Mouse (Mus musculus): ENCODE measurements around the gene Cab39l. TPM values are rescaled to one million over a fixed set of nuclear protein-coding genes. Genes with fewer than 3 reads are reported as not detected.
A peak's percentile ranks its signal among the peaks of the same experiment; 100 is the strongest.

Cab39l gene
- polyA plus RNA-seq, 1 experiment from 2014 or later, result 39.9 TPM

GRCm38 (mm10) chr14:59625158-59625805 is 184.5 kb downstream of the Cab39l start, which contains the start of gene Shisa2:
Shisa2 (plus strand) TSS chr14:59625308.
- DNase-seq (ENCODE audit: low spot score) (peak; percentile 94), ATAC-seq (ENCODE audit: low read depth) (peak; percentile 90)
- H3K36me3 ChIP-seq (ENCODE audit: control insufficient read depth, insufficient read depth, low read length), result peaks cover 8% of the 10 kb centered on the region; the same call in 1 of the 2 replicates
- H3K4me1 ChIP-seq (ENCODE audit: control insufficient read depth, insufficient read depth, low read length), result no peaks in the 10 kb centered on the region
- peak within 1 kb of the TSS; percentile 67 for H3K4me3 ChIP-seq (ENCODE audit: low read depth, low read length)
- H3K4me2 ChIP-seq (ENCODE audit: low read depth, low read length), result peak within 1 kb of the TSS; percentile 77
- H3K9me3 ChIP-seq (ENCODE audit: control insufficient read depth, low read length), result no peaks in the 10 kb centered on the region
- H3K27me3 ChIP-seq (replicated peaks; ENCODE audit: control insufficient read depth, insufficient read depth, low read length), result peaks cover 16% of the 10 kb centered on the region; the same call in 1 of the 2 replicates
- peak within 1 kb of the TSS; percentile 70 for H3K9ac ChIP-seq (ENCODE audit: low read depth, low read length)
- WGBS, result 0% methylated on average over 33 of the region's 65 CpGs
- H3K27ac ChIP-seq (replicated peaks; ENCODE audit: low read depth, low read length), result peak within 1 kb of the TSS; percentile 74

DNA sequence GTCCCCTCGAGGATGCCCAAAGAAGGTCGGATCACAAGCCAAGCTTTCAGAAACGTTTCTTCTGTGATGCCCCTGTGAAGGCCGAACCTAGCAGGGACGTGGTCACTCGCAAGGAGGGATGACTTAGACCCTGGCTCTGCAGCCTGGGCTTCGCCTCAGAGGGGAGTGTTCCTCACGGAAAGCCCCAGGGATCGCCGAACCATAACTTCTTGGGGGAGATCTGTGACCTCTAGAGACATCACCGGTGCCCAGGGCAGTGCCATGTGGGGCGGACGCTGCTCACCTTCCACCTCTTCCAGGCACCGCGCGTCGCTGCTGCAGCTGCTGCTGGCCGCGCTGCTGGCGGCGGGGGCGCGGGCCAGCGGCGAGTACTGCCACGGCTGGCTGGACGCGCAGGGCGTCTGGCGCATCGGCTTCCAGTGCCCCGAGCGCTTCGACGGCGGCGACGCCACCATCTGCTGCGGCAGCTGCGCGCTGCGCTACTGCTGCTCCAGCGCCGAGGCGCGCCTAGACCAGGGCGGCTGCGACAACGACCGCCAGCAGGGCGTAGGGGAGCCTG is 185.1 kb downstream of the Cab39l start:
- ATAC-seq (ENCODE audit: low read depth) (peak; percentile 51), DNase-seq (ENCODE audit: low spot score) (peak; percentile 74)
- Histone ChIP-seq H3K4me2 (ENCODE audit: low read depth, low read length) (peak overlapping the region; percentile 77), H3K9me3 (ENCODE audit: control insufficient read depth, low read length) (no peaks in the 10 kb centered on the region), H3K4me1 (ENCODE audit: control insufficient read depth, insufficient read depth, low read length) (0 out of 2 replicates have a peak, but pooled peaks cover 3% of the 10 kb centered on the region), H3K9ac (ENCODE audit: low read depth, low read length) (peak overlapping the region; percentile 70), H3K27me3 (replicated peaks; ENCODE audit: control insufficient read depth, insufficient read depth, low read length) (peaks cover 16% of the 10 kb centered on the region; the same call in 1 of the 2 replicates), H3K4me3 (ENCODE audit: low read depth, low read length) (peak overlapping the region; percentile 67), H3K27ac (replicated peaks; ENCODE audit: low read depth, low read length) (peak overlapping the region; percentile 74), H3K36me3 (ENCODE audit: control insufficient read depth, insufficient read depth, low read length) (peaks cover 14% of the 10 kb centered on the region; the same call in 1 of the 2 replicates)
- 1% methylated on average over 17 of the region's 51 CpGs for WGBS

DNA sequence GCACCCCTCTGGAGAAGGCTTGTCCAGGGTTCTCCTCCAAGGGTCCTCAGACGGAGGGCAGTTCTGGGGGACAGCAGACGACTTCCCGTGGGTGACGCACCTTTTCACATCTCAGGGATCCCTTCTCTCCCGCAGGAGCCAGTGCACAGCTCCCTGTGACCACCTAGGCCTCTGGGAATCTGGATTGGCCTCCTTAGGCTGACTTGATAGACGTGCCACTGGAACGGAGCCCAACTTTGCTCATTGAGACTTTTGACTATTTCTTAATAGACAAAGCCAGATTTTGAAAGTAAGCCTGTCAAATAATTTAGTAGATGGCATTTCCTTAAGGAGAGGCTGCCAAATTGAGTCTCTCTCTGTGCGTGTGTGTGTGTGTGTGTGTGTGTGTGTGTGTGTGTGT is 185.9 kb downstream of the Cab39l start:
- peak overlapping the region; percentile 70 for H3K9ac ChIP-seq (ENCODE audit: low read depth, low read length)
- H3K4me1 ChIP-seq (ENCODE audit: control insufficient read depth, insufficient read depth, low read length), result 0 out of 2 replicates have a peak, but pooled peaks cover 4% of the 10 kb centered on the region
- ATAC-seq (ENCODE audit: low read depth) (no peak), DNase-seq (ENCODE audit: low spot score) (peak; percentile 65)
- peaks cover 21% of the 10 kb centered on the region; the same call in 1 of the 2 replicates for H3K36me3 ChIP-seq (ENCODE audit: control insufficient read depth, insufficient read depth, low read length)
- 20% methylated on average over 8 of the region's 8 CpGs for WGBS
- peak overlapping the region; percentile 74 for H3K27ac ChIP-seq (replicated peaks; ENCODE audit: low read depth, low read length)
- peaks cover 16% of the 10 kb centered on the region; the same call in 1 of the 2 replicates for H3K27me3 ChIP-seq (replicated peaks; ENCODE audit: control insufficient read depth, insufficient read depth, low read length)
- no peaks in the 10 kb centered on the region for H3K9me3 ChIP-seq (ENCODE audit: control insufficient read depth, low read length)
- peak overlapping the region; percentile 77 for H3K4me2 ChIP-seq (ENCODE audit: low read depth, low read length)
- H3K4me3 ChIP-seq (ENCODE audit: low read depth, low read length), result peak overlapping the region; percentile 67

DNA sequence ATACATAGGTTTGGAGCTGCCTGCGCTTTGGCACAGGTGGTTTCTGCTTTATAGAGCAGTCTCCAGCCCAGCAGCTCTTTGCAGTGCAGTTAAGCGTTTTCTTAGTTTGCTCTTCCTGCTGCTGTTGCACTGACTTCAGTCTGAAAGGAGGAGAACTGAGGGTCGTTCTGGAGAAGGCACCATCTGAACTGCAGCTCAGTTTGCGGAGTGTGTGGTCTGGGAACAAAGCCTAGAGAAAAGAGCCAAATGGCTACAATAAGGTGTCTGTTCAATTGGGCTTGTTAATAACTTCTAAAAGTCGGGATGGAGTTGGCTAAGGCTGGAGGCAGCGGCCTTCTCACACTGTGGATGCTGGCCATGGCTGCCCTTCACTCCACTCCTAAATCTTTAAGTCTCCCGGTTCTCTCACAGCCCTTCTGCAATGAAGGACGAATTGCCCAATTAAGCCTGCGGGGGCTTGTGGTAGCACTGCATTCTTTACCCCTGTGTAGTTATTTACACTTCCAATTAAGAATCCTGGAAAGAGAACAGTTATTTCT is 186.4 kb downstream of the Cab39l start:
- Histone ChIP-seq H3K27me3 (replicated peaks; ENCODE audit: control insufficient read depth, insufficient read depth, low read length) (peaks cover 16% of the 10 kb centered on the region; the same call in 1 of the 2 replicates), H3K36me3 (ENCODE audit: control insufficient read depth, insufficient read depth, low read length) (peaks cover 21% of the 10 kb centered on the region; the same call in 1 of the 2 replicates), H3K9ac (ENCODE audit: low read depth, low read length) (peak overlapping the region; percentile 70), H3K27ac (replicated peaks; ENCODE audit: low read depth, low read length) (peak overlapping the region; percentile 74; the same call in 1 of the 2 replicates), H3K4me2 (ENCODE audit: low read depth, low read length) (peak overlapping the region; percentile 77), H3K4me3 (ENCODE audit: low read depth, low read length) (peak overlapping the region; percentile 67), H3K9me3 (ENCODE audit: control insufficient read depth, low read length) (no peaks in the 10 kb centered on the region), H3K4me1 (ENCODE audit: control insufficient read depth, insufficient read depth, low read length) (0 out of 2 replicates have a peak, but pooled peaks cover 4% of the 10 kb centered on the region)
- ATAC-seq (ENCODE audit: low read depth), result no peak
- 29% methylated on average over 9 of the region's 9 CpGs for WGBS
- DNase-seq (ENCODE audit: low spot score), result no peak

DNA sequence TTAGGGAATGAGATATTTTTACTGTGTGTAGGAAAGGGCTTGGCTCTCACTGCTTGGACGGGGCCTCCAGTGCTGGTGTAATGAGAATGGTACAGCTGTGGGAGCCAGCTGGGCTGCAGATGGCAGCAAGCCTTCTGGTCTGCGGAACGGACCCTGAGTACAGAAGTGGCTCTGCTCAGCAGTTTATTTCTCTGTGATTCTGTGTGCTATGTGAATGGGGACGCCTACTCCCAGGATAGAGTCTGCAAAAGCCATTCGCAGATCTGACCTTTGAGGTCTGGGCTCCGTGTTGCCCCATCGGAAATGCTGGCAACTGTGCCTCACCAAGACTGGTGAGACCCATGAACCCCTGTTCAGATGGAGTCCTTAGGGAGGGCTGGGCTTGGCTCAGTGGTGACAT is 187.1 kb downstream of the Cab39l start:
- Histone ChIP-seq H3K27ac (replicated peaks; ENCODE audit: low read depth, low read length) (no peak overlapping the region; the same call in 1 of the 2 replicates), H3K9ac (ENCODE audit: low read depth, low read length) (peak overlapping the region; percentile 70)

GRCm38 (mm10) chr14:59629308-59629707 is 188.5 kb downstream of the Cab39l start:
- 86% methylated on average over 15 of the region's 15 CpGs for WGBS
- Histone ChIP-seq H3K4me2 (ENCODE audit: low read depth, low read length) (0 out of 2 replicates have a peak overlapping the region, but pooled peaks have one; percentile 77), H3K36me3 (ENCODE audit: control insufficient read depth, insufficient read depth, low read length) (peaks cover 21% of the 10 kb centered on the region; the same call in 1 of the 2 replicates), H3K27ac (replicated peaks; ENCODE audit: low read depth, low read length) (no peak overlapping the region), H3K9ac (ENCODE audit: low read depth, low read length) (no peak overlapping the region), H3K4me1 (ENCODE audit: control insufficient read depth, insufficient read depth, low read length) (0 out of 2 replicates have a peak, but pooled peaks cover 4% of the 10 kb centered on the region), H3K27me3 (replicated peaks; ENCODE audit: control insufficient read depth, insufficient read depth, low read length) (peaks cover 13% of the 10 kb centered on the region; the same call in 1 of the 2 replicates), H3K4me3 (ENCODE audit: low read depth, low read length) (no peak overlapping the region), H3K9me3 (ENCODE audit: control insufficient read depth, low read length) (no peaks in the 10 kb centered on the region)
- no peak for DNase-seq (ENCODE audit: low spot score)
- ATAC-seq (ENCODE audit: low read depth), result no peak

More for the DNA sequence above, 187.1 kb downstream of the Cab39l start:
- peaks cover 21% of the 10 kb centered on the region; the same call in 1 of the 2 replicates for H3K36me3 ChIP-seq (ENCODE audit: control insufficient read depth, insufficient read depth, low read length)
- H3K9me3 ChIP-seq (ENCODE audit: control insufficient read depth, low read length), result no peaks in the 10 kb centered on the region
- 10% methylated on average over 7 of the region's 7 CpGs for WGBS
- ATAC-seq (ENCODE audit: low read depth) (peak; percentile 31; the same call in 1 of the 2 replicates), DNase-seq (ENCODE audit: low spot score) (peak; percentile 80)
- H3K4me3 ChIP-seq (ENCODE audit: low read depth, low read length), result peak overlapping the region; percentile 67
- H3K27me3 ChIP-seq (replicated peaks; ENCODE audit: control insufficient read depth, insufficient read depth, low read length), result peaks cover 16% of the 10 kb centered on the region; the same call in 1 of the 2 replicates
- peak overlapping the region; percentile 77 for H3K4me2 ChIP-seq (ENCODE audit: low read depth, low read length)
- 0 out of 2 replicates have a peak, but pooled peaks cover 4% of the 10 kb centered on the region for H3K4me1 ChIP-seq (ENCODE audit: control insufficient read depth, insufficient read depth, low read length)

GRCm38 (mm10) chr14:59630096-59630495 is 189.3 kb downstream of the Cab39l start:
- DNase-seq (ENCODE audit: low spot score), result no peak

DNA sequence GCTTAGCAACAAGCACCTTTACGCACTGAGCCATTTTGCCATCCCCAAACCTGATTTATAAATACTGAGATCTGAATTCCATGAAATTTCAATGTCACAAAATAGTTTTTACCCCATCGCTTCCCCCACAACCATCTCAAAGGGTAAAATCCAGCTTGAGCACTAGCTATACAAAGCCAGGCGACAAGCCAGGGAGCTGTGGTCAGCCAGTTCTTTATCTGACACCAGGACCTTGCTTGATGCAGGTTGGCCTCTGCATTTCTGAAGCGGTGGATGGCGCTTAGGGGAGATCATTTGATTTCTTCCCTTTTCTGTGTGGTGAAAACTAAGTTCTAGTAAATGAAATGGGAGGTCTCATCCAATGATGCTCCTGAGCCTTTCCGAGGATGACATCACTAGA is 191.3 kb downstream of the Cab39l start:
- Histone ChIP-seq H3K9me3 (ENCODE audit: control insufficient read depth, low read length) (no peaks in the 10 kb centered on the region), H3K27ac (replicated peaks; ENCODE audit: low read depth, low read length) (no peak overlapping the region), H3K9ac (ENCODE audit: low read depth, low read length) (no peak overlapping the region), H3K4me1 (ENCODE audit: control insufficient read depth, insufficient read depth, low read length) (0 out of 2 replicates have a peak, but pooled peaks cover 4% of the 10 kb centered on the region), H3K4me2 (ENCODE audit: low read depth, low read length) (no peak overlapping the region), H3K27me3 (replicated peaks; ENCODE audit: control insufficient read depth, insufficient read depth, low read length) (no peaks in the 10 kb centered on the region; the same call in 1 of the 2 replicates), H3K4me3 (ENCODE audit: low read depth, low read length) (no peak overlapping the region), H3K36me3 (ENCODE audit: control insufficient read depth, insufficient read depth, low read length) (peaks cover 21% of the 10 kb centered on the region; the same call in 1 of the 2 replicates)
- ATAC-seq (ENCODE audit: low read depth) (no peak), DNase-seq (ENCODE audit: low spot score) (no peak)
- 89% methylated on average over 6 of the region's 6 CpGs for WGBS

More at GRCm38 (mm10) chr14:59630096-59630495, 189.3 kb downstream of the Cab39l start:
- H3K9me3 ChIP-seq (ENCODE audit: control insufficient read depth, low read length), result no peaks in the 10 kb centered on the region
- peaks cover 8% of the 10 kb centered on the region; the same call in 1 of the 2 replicates for H3K27me3 ChIP-seq (replicated peaks; ENCODE audit: control insufficient read depth, insufficient read depth, low read length)
- WGBS, result 87% methylated on average over 9 of the region's 9 CpGs
- H3K9ac ChIP-seq (ENCODE audit: low read depth, low read length), result no peak overlapping the region
- no peak overlapping the region for H3K27ac ChIP-seq (replicated peaks; ENCODE audit: low read depth, low read length)
- H3K4me2 ChIP-seq (ENCODE audit: low read depth, low read length), result no peak overlapping the region
- ATAC-seq (ENCODE audit: low read depth), result no peak
- H3K4me1 ChIP-seq (ENCODE audit: control insufficient read depth, insufficient read depth, low read length), result 0 out of 2 replicates have a peak, but pooled peaks cover 4% of the 10 kb centered on the region
- no peak overlapping the region for H3K4me3 ChIP-seq (ENCODE audit: low read depth, low read length)
- peaks cover 21% of the 10 kb centered on the region; the same call in 1 of the 2 replicates for H3K36me3 ChIP-seq (ENCODE audit: control insufficient read depth, insufficient read depth, low read length)
